Comparison of ENCODE assay signal across 20 mouse cellular contexts in genomic region chr5:148159328-148159727, GRCm38 (mm10).
A peak's percentile ranks its signal among the peaks of the same experiment; 100 is the strongest.
DNase-seq lines count a peak whose midpoint lies in the region; ATAC-seq lines count a peak whose summit lies in the region.
"Had no signal": no experiment of that assay in that cellular context is flagged by ENCODE, and none has a peak within 500 bp of the region (broad histone marks: within the 10 kb centered on the region; RNA-seq: fewer than 3 reads in every experiment).

No protein-coding gene starts in this region.

- no peaks in the 10 kb centered on the region for H3K36me3 ChIP-seq in kidney, embryonic 16.5 days (ENCODE audit: insufficient read depth, low read length)
- H3K36me3 ChIP-seq in kidney, embryonic 15.5 days, result no peaks in the 10 kb centered on the region
- no peaks in the 10 kb centered on the region for H3K36me3 ChIP-seq in neural tube, embryonic 13.5 days
- no peaks in the 10 kb centered on the region for H3K36me3 ChIP-seq in neural tube, embryonic 15.5 days
- H3K36me3 ChIP-seq: embryonic facial prominence, embryonic 13.5 days; heart, embryonic 12.5 days; limb, embryonic 13.5 days; midbrain, embryonic 10.5 days had no signal

- 45% methylated on average over 8 of the region's 8 CpGs for whole genome bisulfite sequencing in kidney, embryonic 16.5 days
- WGBS in kidney, embryonic 15.5 days, result 38% methylated on average over 8 of the region's 8 CpGs
- 57% methylated on average over 8 of the region's 8 CpGs for WGBS in neural tube, embryonic 13.5 days
- WGBS in neural tube, embryonic 15.5 days, result 52% methylated on average over 8 of the region's 8 CpGs

- peak; percentile 15 for DNase-seq in adrenal gland, postnatal 25 days
- DNase-seq in adrenal gland, adult 8-10 months, result no peak
- DNase-seq in lung, postnatal 4 days, result peak; percentile 40 to 71
- DNase-seq in spleen, adult 18-20 months, result no peak
- DNase-seq: cerebellum, adult 9-11 months; gastrocnemius, postnatal 36 days; heart, postnatal 36 days; kidney, adult 18-20 months; liver, postnatal 0 days; right cerebral cortex, postnatal 14 days had no signal

- peak; percentile 65; the same call in 1 of the 2 replicates for ATAC-seq in kidney, embryonic 16.5 days (ENCODE audit: low FRiP score, low TSS enrichment)
- ATAC-seq in kidney, embryonic 15.5 days (replicated peaks; ENCODE audit: low FRiP score), result no peak
- no peak for ATAC-seq in neural tube, embryonic 13.5 days (ENCODE audit: low read depth)
- no peak for ATAC-seq in neural tube, embryonic 15.5 days (ENCODE audit: low FRiP score)
- ATAC-seq: activated CD4-positive, CD25-positive, alpha-beta regulatory T cell, adult 4 months; liver, postnatal 0 days had no signal

- no peak overlapping the region for H3K4me3 ChIP-seq in kidney, embryonic 16.5 days (ENCODE audit: low read length)
- no peak overlapping the region for H3K4me3 ChIP-seq in kidney, embryonic 15.5 days (replicated peaks)
- H3K4me3 ChIP-seq in neural tube, embryonic 13.5 days, result no peak overlapping the region
- no peak overlapping the region for H3K4me3 ChIP-seq in neural tube, embryonic 15.5 days (replicated peaks)
- H3K4me3 ChIP-seq: embryonic facial prominence, embryonic 13.5 days; heart, embryonic 12.5 days; layer of hippocampus, adult 2 months; limb, embryonic 13.5 days; midbrain, embryonic 10.5 days had no signal

- H3K4me1 ChIP-seq in kidney, embryonic 16.5 days (ENCODE audit: insufficient read depth, low read length), result no peaks in the 10 kb centered on the region
- H3K4me1 ChIP-seq in kidney, embryonic 15.5 days, result 0 out of 2 replicates have a peak, but pooled peaks cover 3% of the 10 kb centered on the region
- H3K4me1 ChIP-seq in neural tube, embryonic 13.5 days (replicated peaks), result peaks cover 19% of the 10 kb centered on the region
- H3K4me1 ChIP-seq in neural tube, embryonic 15.5 days, result peaks cover 22% of the 10 kb centered on the region
- H3K4me1 ChIP-seq: embryonic facial prominence, embryonic 13.5 days; heart, embryonic 12.5 days had no signal

- H3K27me3 ChIP-seq in kidney, embryonic 16.5 days (ENCODE audit: insufficient read depth, low read length), result no peaks in the 10 kb centered on the region
- H3K27me3 ChIP-seq in kidney, embryonic 15.5 days, result no peaks in the 10 kb centered on the region
- no peaks in the 10 kb centered on the region for H3K27me3 ChIP-seq in neural tube, embryonic 13.5 days
- H3K27me3 ChIP-seq in neural tube, embryonic 15.5 days (replicated peaks), result no peaks in the 10 kb centered on the region
- H3K27me3 ChIP-seq: embryonic facial prominence, embryonic 13.5 days; heart, embryonic 12.5 days had no signal

- H3K4me2 ChIP-seq in kidney, embryonic 16.5 days (replicated peaks; ENCODE audit: low read depth, low read length), result no peak overlapping the region
- H3K4me2 ChIP-seq in kidney, embryonic 15.5 days, result no peak overlapping the region
- H3K4me2 ChIP-seq in neural tube, embryonic 13.5 days, result no peak overlapping the region
- H3K4me2 ChIP-seq in neural tube, embryonic 15.5 days, result no peak overlapping the region
- H3K4me2 ChIP-seq: embryonic facial prominence, embryonic 13.5 days; heart, embryonic 12.5 days; limb, embryonic 13.5 days had no signal

- no peaks in the 10 kb centered on the region for H3K9me3 ChIP-seq in kidney, embryonic 16.5 days (ENCODE audit: low read length)
- no peaks in the 10 kb centered on the region for H3K9me3 ChIP-seq in kidney, embryonic 15.5 days (replicated peaks)
- H3K9me3 ChIP-seq in neural tube, embryonic 13.5 days, result no peaks in the 10 kb centered on the region
- no peaks in the 10 kb centered on the region for H3K9me3 ChIP-seq in neural tube, embryonic 15.5 days (replicated peaks)
- H3K9me3 ChIP-seq: embryonic facial prominence, embryonic 13.5 days; heart, embryonic 12.5 days; limb, embryonic 13.5 days; midbrain, embryonic 10.5 days had no signal

- H3K27ac ChIP-seq in kidney, embryonic 16.5 days (ENCODE audit: low read length), result no peak overlapping the region
- H3K27ac ChIP-seq in kidney, embryonic 15.5 days, result no peak overlapping the region
- H3K27ac ChIP-seq in neural tube, embryonic 13.5 days (replicated peaks), result peak overlapping the region; percentile 11
- no peak overlapping the region for H3K27ac ChIP-seq in neural tube, embryonic 15.5 days (replicated peaks)
- H3K27ac ChIP-seq: embryonic facial prominence, embryonic 13.5 days; layer of hippocampus, adult 2 months; limb, embryonic 13.5 days; midbrain, embryonic 10.5 days had no signal

- H3K9ac ChIP-seq in kidney, embryonic 16.5 days (replicated peaks; ENCODE audit: low read length), result no peak overlapping the region
- no peak overlapping the region for H3K9ac ChIP-seq in kidney, embryonic 15.5 days
- H3K9ac ChIP-seq in neural tube, embryonic 13.5 days, result no peak overlapping the region
- no peak overlapping the region for H3K9ac ChIP-seq in neural tube, embryonic 15.5 days (replicated peaks)
- H3K9ac ChIP-seq: embryonic facial prominence, embryonic 13.5 days; heart, embryonic 12.5 days; limb, embryonic 13.5 days; liver, postnatal 0 days had no signal

Comparison
In these comparisons a context has a peak if more than half of its experiments do, and no peak if none do; other contexts are left out.
1. DNase-seq: peak in adrenal gland, postnatal 25 days (single experiment) and lung, postnatal 4 days (2 of 2); none in adrenal gland, adult 8-10 months (single experiment) and spleen, adult 18-20 months (0 of 2).